Mouse (Mus musculus): ENCODE results near the gene Ggt5. TPM values are rescaled to one million over a fixed set of nuclear protein-coding genes. Genes with fewer than 3 reads are reported as not detected.

Ggt5 gene
- polyA plus RNA-seq, 1 experiment from 2014 or later: 3.9 TPM

DNA sequence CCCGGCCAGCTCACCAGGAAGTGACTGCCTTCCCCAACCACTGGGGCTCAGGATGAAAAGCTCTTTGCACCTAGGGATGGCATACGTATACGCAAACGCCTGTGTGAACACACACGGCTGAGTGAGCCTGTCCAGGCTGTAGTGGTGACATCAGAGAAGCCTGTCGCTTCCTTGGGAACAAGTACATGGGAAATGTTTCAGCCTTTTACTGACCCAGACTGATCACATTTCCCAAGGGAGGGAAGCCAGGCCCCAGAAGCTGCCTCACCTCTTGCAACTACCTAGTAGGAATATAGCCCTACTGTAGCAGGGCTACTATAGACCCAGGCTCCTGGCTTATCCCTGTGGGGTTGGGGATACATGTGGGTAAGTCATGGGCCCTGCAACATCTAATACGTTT is 3.4 kb downstream of the Ggt5 start:
- no peak overlapping the region for H3K9ac ChIP-seq (ENCODE audit: low read depth, low read length)
- H3K36me3 ChIP-seq (ENCODE audit: control insufficient read depth, insufficient read depth, low read length): no peaks in the 10 kb centered on the region
- H3K4me1 ChIP-seq (ENCODE audit: control insufficient read depth, insufficient read depth, low read length): peaks cover 28% of the 10 kb centered on the region
- H3K9me3 ChIP-seq (ENCODE audit: control insufficient read depth, low read length): peaks cover 7% of the 10 kb centered on the region; the same call in 1 of the 2 replicates
- ATAC-seq (ENCODE audit: low FRiP score, low TSS enrichment): no peak
- no peak overlapping the region for H3K4me2 ChIP-seq (replicated peaks; ENCODE audit: low read depth, low read length)
- WGBS: 65% methylated on average over 7 of the region's 7 CpGs
- no peak overlapping the region for H3K27ac ChIP-seq (ENCODE audit: low read depth, low read length)
- no peak overlapping the region for H3K4me3 ChIP-seq (ENCODE audit: low read length)
- H3K27me3 ChIP-seq (ENCODE audit: control insufficient read depth, insufficient read depth, low read length): no peaks in the 10 kb centered on the region

- Histone ChIP-seq H3K36me3 (ENCODE audit: control insufficient read depth, insufficient read depth, low read length) (no peaks in the 10 kb centered on the region), H3K9ac (ENCODE audit: low read depth, low read length) (no peak overlapping the region), H3K27me3 (ENCODE audit: control insufficient read depth, insufficient read depth, low read length) (no peaks in the 10 kb centered on the region), H3K27ac (ENCODE audit: low read depth, low read length) (no peak overlapping the region), H3K9me3 (ENCODE audit: control insufficient read depth, low read length) (peaks cover 14% of the 10 kb centered on the region; the same call in 1 of the 2 replicates), H3K4me2 (replicated peaks; ENCODE audit: low read depth, low read length) (no peak overlapping the region), H3K4me1 (ENCODE audit: control insufficient read depth, insufficient read depth, low read length) (peaks cover 8% of the 10 kb centered on the region), H3K4me3 (ENCODE audit: low read length) (no peak overlapping the region)
- WGBS: 81% methylated on average over 8 of the region's 8 CpGs
- no peak for ATAC-seq (ENCODE audit: low FRiP score, low TSS enrichment)
These were observed 6.8 kb downstream of the Ggt5 start for GRCm38 (mm10) chr10:75595981-75596380.

- Histone ChIP-seq H3K9ac (ENCODE audit: low read depth, low read length) (no peak overlapping the region), H3K9me3 (ENCODE audit: control insufficient read depth, low read length) (peaks cover 14% of the 10 kb centered on the region; the same call in 1 of the 2 replicates), H3K4me1 (ENCODE audit: control insufficient read depth, insufficient read depth, low read length) (no peaks in the 10 kb centered on the region), H3K27ac (ENCODE audit: low read depth, low read length) (no peak overlapping the region), H3K4me3 (ENCODE audit: low read length) (no peak overlapping the region), H3K36me3 (ENCODE audit: control insufficient read depth, insufficient read depth, low read length) (no peaks in the 10 kb centered on the region), H3K4me2 (replicated peaks; ENCODE audit: low read depth, low read length) (no peak overlapping the region), H3K27me3 (ENCODE audit: control insufficient read depth, insufficient read depth, low read length) (no peaks in the 10 kb centered on the region)
- no peak for ATAC-seq (ENCODE audit: low FRiP score, low TSS enrichment)
- 86% methylated on average over 7 of the region's 7 CpGs for WGBS
These were observed 11.1 kb downstream of the Ggt5 start for GRCm38 (mm10) chr10:75600189-75600730.

DNA sequence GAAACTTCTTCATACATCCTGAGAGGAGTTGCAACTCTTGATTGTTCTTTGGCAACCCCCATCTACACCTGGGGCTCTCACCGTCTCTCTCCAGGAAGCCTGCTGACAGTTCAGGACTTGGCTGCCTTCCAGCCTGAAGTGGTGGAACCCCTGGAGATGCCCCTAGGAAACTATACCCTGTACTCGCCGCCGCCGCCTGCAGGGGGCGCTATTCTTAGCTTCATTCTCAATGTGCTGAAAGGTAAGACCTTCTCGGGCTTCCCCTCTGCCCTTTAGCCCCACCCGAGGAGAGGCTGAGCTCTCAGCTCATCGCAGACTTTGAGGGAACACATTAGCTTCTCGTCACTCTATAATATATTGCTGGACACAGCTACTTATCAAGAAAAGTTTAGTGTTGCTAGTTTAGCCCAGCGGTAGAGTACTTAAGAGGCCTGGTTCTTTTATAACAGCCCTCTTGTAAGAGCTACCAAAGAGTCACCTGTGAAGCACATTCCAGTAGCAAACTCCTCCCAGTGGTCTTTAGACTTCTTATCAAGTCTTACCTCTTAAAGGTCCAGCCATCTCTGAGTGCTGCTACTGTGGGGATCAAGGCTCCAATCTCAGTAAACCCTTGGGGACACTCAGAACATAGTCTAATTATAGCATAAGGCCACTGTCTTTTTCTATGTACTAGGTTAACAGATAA is 16.2 kb downstream of the Ggt5 start:
- Histone ChIP-seq H3K36me3 (ENCODE audit: control insufficient read depth, insufficient read depth, low read length) (no peaks in the 10 kb centered on the region), H3K9ac (ENCODE audit: low read depth, low read length) (no peak overlapping the region), H3K4me1 (ENCODE audit: control insufficient read depth, insufficient read depth, low read length) (no peaks in the 10 kb centered on the region), H3K4me2 (replicated peaks; ENCODE audit: low read depth, low read length) (no peak overlapping the region), H3K27me3 (ENCODE audit: control insufficient read depth, insufficient read depth, low read length) (no peaks in the 10 kb centered on the region), H3K4me3 (ENCODE audit: low read length) (no peak overlapping the region), H3K27ac (ENCODE audit: low read depth, low read length) (no peak overlapping the region), H3K9me3 (ENCODE audit: control insufficient read depth, low read length) (no peaks in the 10 kb centered on the region)
- WGBS: 37% methylated on average over 11 of the region's 11 CpGs
- ATAC-seq (ENCODE audit: low FRiP score, low TSS enrichment): no peak

DNA sequence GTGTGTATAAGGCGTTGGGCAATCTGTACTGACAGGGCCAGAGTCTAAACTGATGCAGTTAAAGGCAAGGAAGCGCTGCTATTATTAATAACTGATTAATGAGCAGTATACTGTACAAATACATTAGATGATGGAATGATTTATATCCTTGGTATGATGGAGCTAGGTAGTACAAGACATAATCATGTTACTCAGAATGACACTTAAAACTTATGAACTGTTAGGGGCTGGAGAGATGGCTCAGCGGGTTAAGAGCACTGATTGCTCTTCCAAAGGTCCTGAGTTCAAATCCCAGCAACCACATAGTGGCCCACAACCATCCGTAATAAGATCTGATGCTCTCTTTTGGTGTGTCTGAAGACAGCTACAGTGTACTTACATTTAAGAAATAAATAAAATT is 18.1 kb downstream of the Ggt5 start:
- 84% methylated on average over 4 of the region's 4 CpGs for WGBS
- Histone ChIP-seq H3K4me2 (replicated peaks; ENCODE audit: low read depth, low read length) (no peak overlapping the region), H3K27ac (ENCODE audit: low read depth, low read length) (no peak overlapping the region), H3K9me3 (ENCODE audit: control insufficient read depth, low read length) (no peaks in the 10 kb centered on the region), H3K9ac (ENCODE audit: low read depth, low read length) (no peak overlapping the region), H3K27me3 (ENCODE audit: control insufficient read depth, insufficient read depth, low read length) (no peaks in the 10 kb centered on the region), H3K4me1 (ENCODE audit: control insufficient read depth, insufficient read depth, low read length) (no peaks in the 10 kb centered on the region), H3K36me3 (ENCODE audit: control insufficient read depth, insufficient read depth, low read length) (no peaks in the 10 kb centered on the region), H3K4me3 (ENCODE audit: low read length) (no peak overlapping the region)
- ATAC-seq (ENCODE audit: low FRiP score, low TSS enrichment): no peak

- no peaks in the 10 kb centered on the region for H3K4me1 ChIP-seq (ENCODE audit: control insufficient read depth, insufficient read depth, low read length)
- no peaks in the 10 kb centered on the region for H3K9me3 ChIP-seq (ENCODE audit: control insufficient read depth, low read length)
- H3K27ac ChIP-seq (ENCODE audit: low read depth, low read length): no peak overlapping the region
- H3K27me3 ChIP-seq (ENCODE audit: control insufficient read depth, insufficient read depth, low read length): no peaks in the 10 kb centered on the region
- 74% methylated on average over 11 of the region's 11 CpGs for WGBS
- no peak for ATAC-seq (ENCODE audit: low FRiP score, low TSS enrichment)
- no peak overlapping the region for H3K9ac ChIP-seq (ENCODE audit: low read depth, low read length)
- H3K4me2 ChIP-seq (replicated peaks; ENCODE audit: low read depth, low read length): no peak overlapping the region
- no peak overlapping the region for H3K4me3 ChIP-seq (ENCODE audit: low read length)
- no peaks in the 10 kb centered on the region for H3K36me3 ChIP-seq (ENCODE audit: control insufficient read depth, insufficient read depth, low read length)
These were observed 19.8 kb downstream of the Ggt5 start for GRCm38 (mm10) chr10:75608975-75609374.

GRCm38 (mm10) chr10:75610486-75610885 is 21.3 kb downstream of the Ggt5 start:
- H3K9me3 ChIP-seq (ENCODE audit: control insufficient read depth, low read length): no peaks in the 10 kb centered on the region
- H3K4me3 ChIP-seq (ENCODE audit: low read length): no peak overlapping the region
- no peak overlapping the region for H3K9ac ChIP-seq (ENCODE audit: low read depth, low read length)
- no peaks in the 10 kb centered on the region for H3K36me3 ChIP-seq (ENCODE audit: control insufficient read depth, insufficient read depth, low read length)
- H3K4me1 ChIP-seq (ENCODE audit: control insufficient read depth, insufficient read depth, low read length): no peaks in the 10 kb centered on the region
- no peak overlapping the region for H3K4me2 ChIP-seq (replicated peaks; ENCODE audit: low read depth, low read length)
- no peak overlapping the region for H3K27ac ChIP-seq (ENCODE audit: low read depth, low read length)
- 68% methylated on average over 7 of the region's 7 CpGs for WGBS
- no peaks in the 10 kb centered on the region for H3K27me3 ChIP-seq (ENCODE audit: control insufficient read depth, insufficient read depth, low read length)
- no peak for ATAC-seq (ENCODE audit: low FRiP score, low TSS enrichment)

GRCm38 (mm10) chr10:75616044-75616443 is 26.9 kb downstream of the Ggt5 start:
- H3K9ac ChIP-seq (ENCODE audit: low read depth, low read length): no peak overlapping the region
- H3K27ac ChIP-seq (ENCODE audit: low read depth, low read length): no peak overlapping the region
- H3K4me1 ChIP-seq (ENCODE audit: control insufficient read depth, insufficient read depth, low read length): no peaks in the 10 kb centered on the region
- no peak overlapping the region for H3K4me2 ChIP-seq (replicated peaks; ENCODE audit: low read depth, low read length)
- no peaks in the 10 kb centered on the region for H3K9me3 ChIP-seq (ENCODE audit: control insufficient read depth, low read length)
- 88% methylated on average over 4 of the region's 4 CpGs for WGBS
- no peaks in the 10 kb centered on the region for H3K36me3 ChIP-seq (ENCODE audit: control insufficient read depth, insufficient read depth, low read length)
- ATAC-seq (ENCODE audit: low FRiP score, low TSS enrichment): no peak
- no peaks in the 10 kb centered on the region for H3K27me3 ChIP-seq (ENCODE audit: control insufficient read depth, insufficient read depth, low read length)
- no peak overlapping the region for H3K4me3 ChIP-seq (ENCODE audit: low read length)

DNA sequence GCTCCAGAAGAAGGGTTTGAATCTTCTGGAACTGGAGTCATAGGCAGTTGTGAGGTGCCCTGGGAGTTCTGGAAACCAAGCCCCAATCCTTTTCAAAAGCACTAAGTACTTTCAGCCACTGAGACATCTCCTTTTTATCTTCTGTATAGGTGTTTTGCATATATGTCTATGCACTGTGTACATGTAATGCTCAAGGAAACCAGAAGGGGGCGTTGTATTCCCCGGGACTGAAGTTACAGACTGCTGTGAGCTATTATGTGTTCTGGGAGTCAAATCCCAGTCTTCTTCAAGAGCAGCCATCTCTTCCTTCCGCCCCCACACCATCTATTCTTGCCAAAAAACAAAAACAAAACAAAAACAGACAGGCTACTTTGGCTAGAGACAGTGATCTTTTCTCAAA is 31.7 kb downstream of the Ggt5 start:
- peaks cover 3% of the 10 kb centered on the region; the same call in 1 of the 2 replicates for H3K9me3 ChIP-seq (ENCODE audit: control insufficient read depth, low read length)
- no peak overlapping the region for H3K9ac ChIP-seq (ENCODE audit: low read depth, low read length)
- H3K27me3 ChIP-seq (ENCODE audit: control insufficient read depth, insufficient read depth, low read length): no peaks in the 10 kb centered on the region
- 55% methylated on average over 3 of the region's 3 CpGs for WGBS
- H3K27ac ChIP-seq (ENCODE audit: low read depth, low read length): no peak overlapping the region
- H3K36me3 ChIP-seq (ENCODE audit: control insufficient read depth, insufficient read depth, low read length): no peaks in the 10 kb centered on the region
- H3K4me3 ChIP-seq (ENCODE audit: low read length): no peak overlapping the region
- no peak overlapping the region for H3K4me2 ChIP-seq (replicated peaks; ENCODE audit: low read depth, low read length)
- H3K4me1 ChIP-seq (ENCODE audit: control insufficient read depth, insufficient read depth, low read length): no peaks in the 10 kb centered on the region
- no peak for ATAC-seq (ENCODE audit: low FRiP score, low TSS enrichment)
